Mouse (Mus musculus): ENCODE measurements around the gene Mrpl52. TPM values are rescaled to one million over a fixed set of nuclear protein-coding genes. Genes with fewer than 3 reads are reported as not detected.

Mrpl52 gene
- polyA plus RNA-seq, 2 experiments: 177 to 218 TPM

- H3K4me3 ChIP-seq (ENCODE audit: insufficient read depth in 1 of 2, low read depth in 2 of 2, low read length in 2 of 2): no peak overlapping the region
- H3K9ac ChIP-seq (replicated peaks): no peak overlapping the region
- no peak overlapping the region for H3K27ac ChIP-seq
- no peaks in the 10 kb centered on the region for H3K36me3 ChIP-seq (replicated peaks; ENCODE audit: control insufficient read depth, insufficient read depth, low read depth)
- TF ChIP-seq CTCF (IDR thresholded peaks at IDR 0.05; ENCODE audit: low read depth) (no peak), EP300 (IDR thresholded peaks at IDR 0.05; ENCODE audit: low read depth) (no peak)
- peak overlapping the region; percentile 16 for H3K4me2 ChIP-seq (ENCODE audit: low read depth)
- H3K27me3 ChIP-seq (ENCODE audit: control insufficient read depth, insufficient read depth, low read length): no peaks in the 10 kb centered on the region
- H3K9me3 ChIP-seq (ENCODE audit: control insufficient read depth, low read length): no peaks in the 10 kb centered on the region
- WGBS (ENCODE audit: insufficient replicate concordance): 20% methylated on average over 17 of the region's 17 CpGs
- peaks cover 0 to 13% of the 10 kb centered on the region in 2 experiments; a peak in 3 of 4 replicates for H3K4me1 ChIP-seq (replicated peaks; ENCODE audit: control insufficient read depth in 2 of 2, insufficient read depth in 2 of 2, low read length in 1 of 2)
- peak; percentile 48; the same call in 1 of the 2 replicates for ATAC-seq (ENCODE audit: insufficient read depth)
- no peak for DNase-seq (ENCODE audit: low read depth in 3 of 3, low spot score in 3 of 3)
These were observed 16.5 kb upstream of the Mrpl52 start for GRCm38 (mm10) chr14:54409980-54410810.

- no peak overlapping the region for H3K9ac ChIP-seq (replicated peaks)
- ATAC-seq (ENCODE audit: insufficient read depth) (no peak), DNase-seq (ENCODE audit: low read depth in 3 of 3, low spot score in 3 of 3) (no peak)
- H3K36me3 ChIP-seq (replicated peaks; ENCODE audit: control insufficient read depth, insufficient read depth, low read depth): no peaks in the 10 kb centered on the region
- 56% methylated on average over 9 of the region's 9 CpGs for WGBS (ENCODE audit: insufficient replicate concordance)
- no peaks in the 10 kb centered on the region for H3K27me3 ChIP-seq (ENCODE audit: control insufficient read depth, insufficient read depth, low read length)
- no peaks in the 10 kb centered on the region for H3K9me3 ChIP-seq (ENCODE audit: control insufficient read depth, low read length)
- TF ChIP-seq CTCF (IDR thresholded peaks at IDR 0.05; ENCODE audit: low read depth): no peak
- no peak for TF ChIP-seq EP300 (IDR thresholded peaks at IDR 0.05; ENCODE audit: low read depth)
- H3K4me3 ChIP-seq (ENCODE audit: insufficient read depth in 1 of 2, low read depth in 2 of 2, low read length in 2 of 2): no peak overlapping the region
- no peak overlapping the region for H3K4me2 ChIP-seq (ENCODE audit: low read depth)
- H3K27ac ChIP-seq: no peak overlapping the region
- peaks cover 0 to 18% of the 10 kb centered on the region in 2 experiments for H3K4me1 ChIP-seq (replicated peaks; ENCODE audit: control insufficient read depth in 2 of 2, insufficient read depth in 2 of 2, low read length in 1 of 2)
These were observed 14.6 kb upstream of the Mrpl52 start for GRCm38 (mm10) chr14:54412000-54412576.

DNA sequence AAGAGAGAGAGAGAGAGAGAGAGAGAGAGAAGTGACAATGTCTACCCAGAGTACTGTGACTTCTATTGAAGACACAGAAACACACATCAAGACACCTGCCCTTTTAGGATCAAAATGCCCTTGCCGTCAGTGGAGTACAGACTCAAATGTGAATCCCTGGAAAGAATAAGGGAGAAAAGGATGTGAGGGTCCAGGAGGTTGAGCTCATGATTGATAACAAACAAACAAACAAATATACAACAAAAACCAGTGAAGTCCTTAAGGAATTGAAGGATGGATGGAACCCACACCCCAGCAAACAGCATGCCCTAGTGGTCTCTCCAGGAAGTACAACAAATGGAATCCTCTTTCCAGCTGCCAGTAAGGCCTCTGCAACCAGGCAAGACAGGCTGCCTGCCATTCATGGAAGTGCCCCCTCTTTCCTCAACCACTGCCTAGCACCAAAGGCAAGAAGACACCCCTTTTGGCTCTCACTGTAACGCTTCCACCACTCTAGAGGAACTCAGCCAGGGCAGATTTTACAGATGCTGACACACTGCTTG, 14.0 kb upstream of the Mrpl52 start:
- Histone ChIP-seq H3K36me3 (replicated peaks; ENCODE audit: control insufficient read depth, insufficient read depth, low read depth) (no peaks in the 10 kb centered on the region), H3K9ac (replicated peaks) (no peak overlapping the region), H3K4me3 (ENCODE audit: insufficient read depth in 1 of 2, low read depth in 2 of 2, low read length in 2 of 2) (no peak overlapping the region), H3K4me2 (ENCODE audit: low read depth) (no peak overlapping the region), H3K4me1 (replicated peaks; ENCODE audit: control insufficient read depth in 2 of 2, insufficient read depth in 2 of 2, low read length in 1 of 2) (peaks cover 0 to 23% of the 10 kb centered on the region in 2 experiments), H3K9me3 (ENCODE audit: control insufficient read depth, low read length) (no peaks in the 10 kb centered on the region), H3K27ac (no peak overlapping the region), H3K27me3 (ENCODE audit: control insufficient read depth, insufficient read depth, low read length) (no peaks in the 10 kb centered on the region)
- TF ChIP-seq EP300 (IDR thresholded peaks at IDR 0.05; ENCODE audit: low read depth) (no peak), CTCF (IDR thresholded peaks at IDR 0.05; ENCODE audit: low read depth) (peak; percentile 86)
- 41% methylated on average over 2 of the region's 2 CpGs for WGBS (ENCODE audit: insufficient replicate concordance)
- ATAC-seq (ENCODE audit: insufficient read depth) (no peak), DNase-seq (ENCODE audit: low read depth in 3 of 3, low spot score in 3 of 3) (no peak)

- H3K27ac ChIP-seq: no peak overlapping the region
- ATAC-seq (ENCODE audit: insufficient read depth): no peak
- no peak for DNase-seq (ENCODE audit: low read depth in 3 of 3, low spot score in 3 of 3)
- H3K4me2 ChIP-seq (ENCODE audit: low read depth): peak overlapping the region; percentile 44
- WGBS (ENCODE audit: insufficient replicate concordance): 22% methylated on average over 18 of the region's 18 CpGs
- H3K27me3 ChIP-seq (ENCODE audit: control insufficient read depth, insufficient read depth, low read length): no peaks in the 10 kb centered on the region
- TF ChIP-seq CTCF (IDR thresholded peaks at IDR 0.05; ENCODE audit: low read depth) (no peak), EP300 (IDR thresholded peaks at IDR 0.05; ENCODE audit: low read depth) (no peak)
- H3K9ac ChIP-seq (replicated peaks): no peak overlapping the region
- peaks cover 0 to 25% of the 10 kb centered on the region in 2 experiments for H3K4me1 ChIP-seq (replicated peaks; ENCODE audit: control insufficient read depth in 2 of 2, insufficient read depth in 2 of 2, low read length in 1 of 2)
- H3K36me3 ChIP-seq (replicated peaks; ENCODE audit: control insufficient read depth, insufficient read depth, low read depth): no peaks in the 10 kb centered on the region
- H3K9me3 ChIP-seq (ENCODE audit: control insufficient read depth, low read length): no peaks in the 10 kb centered on the region
- H3K4me3 ChIP-seq (ENCODE audit: insufficient read depth in 1 of 2, low read depth in 2 of 2, low read length in 2 of 2): no peak overlapping the region
These were observed 12.6 kb upstream of the Mrpl52 start for GRCm38 (mm10) chr14:54413877-54414700.

Measured in liver, embryonic 14.5 days (tissue).